Mouse (Mus musculus) adrenal gland, postnatal 14 days (tissue): ENCODE measurements around the gene Dcdc2c. TPM values are rescaled to one million over a fixed set of nuclear protein-coding genes. Genes with fewer than 3 reads are reported as not detected.

Experiments
- DNase-seq: peaks from one replicate; pipeline ENCODE4 v3.0.0; 2021; ENCODE audit warnings: mixed read lengths
- long read RNA-seq, 2 experiments: library from polyadenylated mRNA; stranded (forward); transcript quantifications; one replicate each; pipeline ENCODE4 v2.0.0; 2021
- total RNA-seq: library from RNA; stranded (reverse); gene quantifications from 2 replicates; pipeline ENCODE4 v1.2.3, GENCODE M21; 2021

Dcdc2c gene
- 0.22 and 0.26 TPM in 2 replicates for total RNA-seq
- long read RNA-seq, experiment 1: 0 reads
- long read RNA-seq, experiment 2: 0 reads

- no peak for DNase-seq
Observed at GRCm38 (mm10) chr12:28552299-28552698, at the start of gene Dcdc2c. TSS of gene Dcdc2c (minus strand) at chr12:28552399.

GRCm38 (mm10) chr12:28598526-28598991 is 46.4 kb upstream of the Dcdc2c start:
- DNase-seq: no peak

- no peak for DNase-seq
Observed at GRCm38 (mm10) chr12:28598110-28598509, 45.9 kb upstream of the Dcdc2c start.

GRCm38 (mm10) chr12:28597699-28598098 is 45.5 kb upstream of the Dcdc2c start:
- DNase-seq: peak; percentile 29

GRCm38 (mm10) chr12:28596851-28597250 is 44.7 kb upstream of the Dcdc2c start:
- DNase-seq: no peak

- DNase-seq: no peak
Observed at GRCm38 (mm10) chr12:28590428-28590827, 38.2 kb upstream of the Dcdc2c start.

GRCm38 (mm10) chr12:28589090-28589868 is 37.1 kb upstream of the Dcdc2c start:
- DNase-seq: peak; percentile 92

GRCm38 (mm10) chr12:28587949-28588348 is 35.8 kb upstream of the Dcdc2c start:
- DNase-seq: no peak

- no peak for DNase-seq
Observed at GRCm38 (mm10) chr12:28584036-28584435, 31.8 kb upstream of the Dcdc2c start.

- no peak for DNase-seq
Observed at GRCm38 (mm10) chr12:28582423-28582822, 30.2 kb upstream of the Dcdc2c start, which contains the start of gene Allc. TSS of gene Allc (minus strand) at chr12:28582523.

GRCm38 (mm10) chr12:28579132-28579531 is 26.9 kb upstream of the Dcdc2c start:
- peak; percentile 48 for DNase-seq

- DNase-seq: no peak
Observed at GRCm38 (mm10) chr12:28578147-28578546, 25.9 kb upstream of the Dcdc2c start.

GRCm38 (mm10) chr12:28575366-28576070 is 23.3 kb upstream of the Dcdc2c start:
- no peak for DNase-seq

- no peak for DNase-seq
Observed at GRCm38 (mm10) chr12:28572241-28572640, 20.0 kb upstream of the Dcdc2c start.

GRCm38 (mm10) chr12:28551775-28552174 is 424 bp downstream of the Dcdc2c start:
- no peak for DNase-seq

GRCm38 (mm10) chr12:28548887-28549286 is 3.3 kb downstream of the Dcdc2c start:
- DNase-seq: no peak

GRCm38 (mm10) chr12:28514264-28514775 is 37.9 kb downstream of the Dcdc2c start:
- no peak for DNase-seq

- DNase-seq: no peak
Observed at GRCm38 (mm10) chr12:28509699-28510280, 42.4 kb downstream of the Dcdc2c start.

- no peak for DNase-seq
Observed at GRCm38 (mm10) chr12:28494289-28494688, 57.9 kb downstream of the Dcdc2c start.

- DNase-seq: no peak
Observed at GRCm38 (mm10) chr12:28482483-28483160, 69.6 kb downstream of the Dcdc2c start.

GRCm38 (mm10) chr12:28460951-28461431 is 91.2 kb downstream of the Dcdc2c start:
- DNase-seq: no peak

- DNase-seq: no peak
Observed at GRCm38 (mm10) chr12:28460523-28460922, 91.7 kb downstream of the Dcdc2c start.
